Mouse (Mus musculus): ENCODE measurements at regions not wholly inside any gene's neighbourhood (a gene's known extent, or its start where the extent isn't known, plus 50 kb on each side); places are given as distances from the start of the nearest gene placed in this dataset.
A peak's percentile ranks its signal among the peaks of the same experiment; 100 is the strongest.

DNA sequence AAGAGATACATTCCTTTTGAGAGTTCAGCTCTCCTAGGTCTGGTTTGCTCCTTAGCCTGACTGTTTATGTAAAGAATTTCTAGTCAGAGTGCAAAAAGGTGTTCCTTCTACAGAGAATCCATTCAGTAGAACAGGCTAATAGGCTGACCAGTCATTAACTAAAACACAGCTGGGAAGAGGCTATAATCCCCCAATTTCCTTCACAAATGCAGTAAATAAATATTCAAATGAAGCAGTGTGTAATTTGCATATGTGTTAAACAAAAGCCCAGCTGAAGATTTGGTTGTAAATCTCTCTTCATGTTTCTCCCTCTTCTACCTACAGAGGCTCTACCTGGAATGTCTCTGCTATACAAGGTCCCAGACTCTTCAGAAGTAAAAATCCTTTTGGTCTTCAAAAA, 600.2 kb upstream of the Mef2c start:
- Histone ChIP-seq H3K4me2 (ENCODE audit: low read depth) (no peak overlapping the region), H3K27me3 (ENCODE audit: insufficient read depth, low read length) (no peaks in the 10 kb centered on the region), H3K9me3 (ENCODE audit: low read length) (no peaks in the 10 kb centered on the region), H3K27ac (ENCODE audit: low read depth, low read length) (no peak overlapping the region), H3K9ac (no peak overlapping the region), H3K36me3 (ENCODE audit: insufficient read depth) (no peaks in the 10 kb centered on the region), H3K4me3 (ENCODE audit: low read depth, low read length) (no peak overlapping the region), H3K4me1 (ENCODE audit: insufficient read depth) (0 out of 2 replicates have a peak, but pooled peaks cover 2% of the 10 kb centered on the region)
- TF ChIP-seq CTCF (IDR thresholded peaks at IDR 0.05; ENCODE audit: low read depth): no peak
- ATAC-seq: no peak
- DNase-seq: no peak

DNA sequence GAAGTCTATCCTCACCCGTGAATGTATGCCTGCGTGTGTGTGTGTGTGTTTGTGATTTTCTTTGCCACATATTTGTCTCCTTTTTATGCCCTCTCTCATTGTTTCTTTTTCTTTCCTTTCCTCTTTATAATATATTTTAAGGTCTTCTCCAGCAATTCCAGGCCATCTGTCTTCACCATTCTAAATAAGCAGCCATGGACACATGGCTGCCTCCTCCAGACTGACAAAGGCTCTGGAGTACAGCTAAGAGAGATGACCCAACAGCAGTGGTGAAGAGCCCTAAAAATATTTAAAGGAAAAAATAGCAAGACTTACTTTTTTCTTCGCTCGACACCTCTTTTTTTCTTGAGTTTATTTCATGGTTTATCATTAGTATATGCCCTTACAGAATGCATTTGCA, 596.1 kb upstream of the Mef2c start:
- Histone ChIP-seq H3K4me3 (ENCODE audit: low read depth, low read length) (no peak overlapping the region), H3K27ac (ENCODE audit: low read depth, low read length) (no peak overlapping the region), H3K4me1 (ENCODE audit: insufficient read depth) (no peaks in the 10 kb centered on the region), H3K4me2 (ENCODE audit: low read depth) (no peak overlapping the region), H3K27me3 (ENCODE audit: insufficient read depth, low read length) (no peaks in the 10 kb centered on the region), H3K36me3 (ENCODE audit: insufficient read depth) (no peaks in the 10 kb centered on the region), H3K9me3 (ENCODE audit: low read length) (no peaks in the 10 kb centered on the region), H3K9ac (no peak overlapping the region)
- WGBS: 83% methylated on average over 4 of the region's 4 CpGs
- DNase-seq: no peak
- no peak for TF ChIP-seq CTCF (IDR thresholded peaks at IDR 0.05; ENCODE audit: low read depth)
- no peak for ATAC-seq

DNA sequence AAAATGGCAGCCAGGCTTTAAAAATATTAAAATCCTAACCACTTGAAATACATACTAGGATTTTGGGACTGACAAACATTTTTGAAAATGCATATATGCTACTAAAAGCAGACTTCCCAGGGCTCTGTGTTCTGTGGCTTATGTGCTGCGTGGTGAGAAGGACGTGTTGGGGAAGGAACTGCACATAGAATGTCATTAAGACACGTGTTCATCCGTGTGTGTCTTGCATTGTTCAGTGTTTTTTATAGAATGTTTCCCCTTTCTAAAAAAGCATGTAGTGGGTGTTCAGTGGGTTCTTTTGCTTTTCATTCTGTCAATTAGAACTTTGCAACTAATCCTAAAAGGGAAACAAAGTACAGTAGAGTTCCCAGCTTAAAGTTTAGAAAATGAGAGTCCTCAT, 594.7 kb upstream of the Mef2c start:
- no peak for TF ChIP-seq CTCF (IDR thresholded peaks at IDR 0.05; ENCODE audit: low read depth)
- ATAC-seq: no peak
- H3K4me2 ChIP-seq (ENCODE audit: low read depth): no peak overlapping the region
- H3K27ac ChIP-seq (ENCODE audit: low read depth, low read length): no peak overlapping the region
- H3K36me3 ChIP-seq (ENCODE audit: insufficient read depth): no peaks in the 10 kb centered on the region
- H3K4me1 ChIP-seq (ENCODE audit: insufficient read depth): no peaks in the 10 kb centered on the region
- no peaks in the 10 kb centered on the region for H3K27me3 ChIP-seq (ENCODE audit: insufficient read depth, low read length)
- no peak overlapping the region for H3K9ac ChIP-seq
- no peaks in the 10 kb centered on the region for H3K9me3 ChIP-seq (ENCODE audit: low read length)
- no peak for DNase-seq
- no peak overlapping the region for H3K4me3 ChIP-seq (ENCODE audit: low read depth, low read length)
- WGBS: 74% methylated on average over 4 of the region's 4 CpGs

DNA sequence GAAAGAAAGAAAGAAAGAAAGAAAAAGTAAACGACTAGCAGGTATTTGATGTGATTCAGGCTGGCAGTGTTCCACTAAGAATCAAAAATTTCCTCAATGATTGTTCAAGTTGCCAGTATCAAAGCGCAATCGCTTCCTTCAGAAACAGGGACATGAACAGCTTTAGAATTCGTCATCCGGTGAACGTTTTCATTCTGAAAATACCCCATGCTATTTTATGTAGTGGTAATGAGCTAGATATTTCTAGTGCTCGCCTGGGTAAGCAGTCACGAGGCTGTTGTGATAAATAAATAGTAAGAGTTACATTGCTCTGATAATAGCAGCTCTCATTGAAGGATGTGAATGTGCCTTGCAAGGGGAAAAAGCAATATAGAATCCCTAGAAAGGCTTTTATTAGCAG, 591.0 kb upstream of the Mef2c start:
- DNase-seq: no peak
- 50% methylated on average over 8 of the region's 8 CpGs for WGBS

DNA sequence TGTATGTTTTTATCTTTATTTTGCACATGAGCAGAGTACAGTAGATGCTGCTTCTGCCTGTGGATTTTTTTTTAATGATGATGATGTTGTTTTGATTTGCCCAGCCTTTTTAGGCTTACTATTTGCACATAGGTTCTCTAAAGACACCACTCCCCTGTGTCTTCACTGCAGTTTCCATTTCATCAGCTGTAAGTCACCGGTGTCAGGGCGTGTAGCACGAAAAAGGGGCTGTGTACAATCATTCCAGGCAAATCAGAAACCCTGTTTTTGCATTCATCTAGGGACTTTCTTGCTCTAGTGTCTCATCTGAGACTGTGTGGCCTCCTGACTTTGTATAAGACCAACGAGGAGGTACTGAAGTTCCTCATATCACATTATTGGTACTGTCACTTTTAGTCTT, 588.6 kb upstream of the Mef2c start:
- 93% methylated on average over 4 of the region's 4 CpGs for WGBS
- no peak for TF ChIP-seq CTCF (IDR thresholded peaks at IDR 0.05; ENCODE audit: low read depth)
- Histone ChIP-seq H3K9ac (no peak overlapping the region), H3K4me1 (ENCODE audit: insufficient read depth) (no peaks in the 10 kb centered on the region), H3K9me3 (ENCODE audit: low read length) (no peaks in the 10 kb centered on the region), H3K4me3 (ENCODE audit: low read depth, low read length) (no peak overlapping the region), H3K27ac (ENCODE audit: low read depth, low read length) (no peak overlapping the region), H3K27me3 (ENCODE audit: insufficient read depth, low read length) (no peaks in the 10 kb centered on the region), H3K4me2 (ENCODE audit: low read depth) (no peak overlapping the region), H3K36me3 (ENCODE audit: insufficient read depth) (no peaks in the 10 kb centered on the region)
- ATAC-seq: no peak
- no peak for DNase-seq

More for the DNA sequence above, 591.0 kb upstream of the Mef2c start:
- TF ChIP-seq CTCF (IDR thresholded peaks at IDR 0.05; ENCODE audit: low read depth): no peak
- no peaks in the 10 kb centered on the region for H3K27me3 ChIP-seq (ENCODE audit: insufficient read depth, low read length)
- no peaks in the 10 kb centered on the region for H3K9me3 ChIP-seq (ENCODE audit: low read length)
- no peak for ATAC-seq
- no peak overlapping the region for H3K4me3 ChIP-seq (ENCODE audit: low read depth, low read length)
- no peaks in the 10 kb centered on the region for H3K4me1 ChIP-seq (ENCODE audit: insufficient read depth)
- no peaks in the 10 kb centered on the region for H3K36me3 ChIP-seq (ENCODE audit: insufficient read depth)
- no peak overlapping the region for H3K9ac ChIP-seq
- no peak overlapping the region for H3K4me2 ChIP-seq (ENCODE audit: low read depth)
- no peak overlapping the region for H3K27ac ChIP-seq (ENCODE audit: low read depth, low read length)

DNA sequence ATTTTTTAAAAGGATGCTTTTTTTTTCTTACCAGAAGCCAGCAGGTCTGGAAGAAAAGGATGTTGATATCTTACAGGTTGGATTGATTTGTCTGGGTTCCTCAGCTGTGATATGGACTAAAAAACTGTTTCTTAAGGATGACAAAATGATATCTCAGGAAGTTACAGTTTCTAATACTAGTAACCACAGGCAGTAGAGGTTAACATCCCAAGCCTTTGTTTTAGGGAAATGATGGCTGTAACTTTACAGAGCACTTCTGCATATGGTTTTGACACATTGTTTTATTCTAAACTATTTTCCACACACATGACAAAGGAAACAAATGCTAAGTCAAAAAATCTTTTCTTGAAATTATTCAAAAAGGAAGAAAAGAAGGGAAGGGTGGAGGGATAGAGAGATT, 573.8 kb upstream of the Mef2c start:
- no peak overlapping the region for H3K4me3 ChIP-seq (ENCODE audit: low read depth, low read length)
- no peaks in the 10 kb centered on the region for H3K36me3 ChIP-seq (ENCODE audit: insufficient read depth)
- H3K27ac ChIP-seq (ENCODE audit: low read depth, low read length): no peak overlapping the region
- H3K4me2 ChIP-seq (ENCODE audit: low read depth): no peak overlapping the region
- no peak overlapping the region for H3K9ac ChIP-seq
- DNase-seq (no peak), ATAC-seq (no peak)
- H3K9me3 ChIP-seq (ENCODE audit: low read length): no peaks in the 10 kb centered on the region
- no peaks in the 10 kb centered on the region for H3K27me3 ChIP-seq (ENCODE audit: insufficient read depth, low read length)
- H3K4me1 ChIP-seq (ENCODE audit: insufficient read depth): no peaks in the 10 kb centered on the region
- TF ChIP-seq CTCF (IDR thresholded peaks at IDR 0.05; ENCODE audit: low read depth): no peak

DNA sequence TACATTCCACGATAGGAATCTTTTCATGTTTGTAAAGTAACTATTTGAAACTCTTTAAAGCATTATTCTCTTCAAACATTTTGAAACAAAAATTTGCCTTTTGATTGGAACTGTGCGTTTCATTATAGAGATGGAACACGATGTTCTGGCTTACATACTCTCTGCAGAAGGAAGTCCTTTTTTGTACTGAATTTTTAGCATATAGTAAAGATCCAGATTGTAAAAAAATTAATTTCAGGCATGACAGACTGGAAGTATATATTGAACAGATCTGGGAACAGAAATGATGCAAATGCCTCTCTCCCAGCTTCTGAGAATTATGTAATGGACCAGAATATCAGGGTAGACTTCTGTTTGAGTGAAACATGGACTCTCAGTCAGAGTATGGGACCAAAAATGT, 566.0 kb upstream of the Mef2c start:
- Histone ChIP-seq H3K27ac (ENCODE audit: low read depth, low read length) (no peak overlapping the region), H3K36me3 (ENCODE audit: insufficient read depth) (no peaks in the 10 kb centered on the region), H3K4me1 (ENCODE audit: insufficient read depth) (0 out of 2 replicates have a peak, but pooled peaks cover under 1% of the 10 kb centered on the region), H3K27me3 (ENCODE audit: insufficient read depth, low read length) (no peaks in the 10 kb centered on the region), H3K9ac (no peak overlapping the region), H3K4me2 (ENCODE audit: low read depth) (no peak overlapping the region), H3K4me3 (ENCODE audit: low read depth, low read length) (no peak overlapping the region), H3K9me3 (ENCODE audit: low read length) (no peaks in the 10 kb centered on the region)
- WGBS: 67% methylated on average over 3 of the region's 3 CpGs
- TF ChIP-seq CTCF (IDR thresholded peaks at IDR 0.05; ENCODE audit: low read depth): no peak
- DNase-seq (peak; percentile 23), ATAC-seq (peak; percentile 56)

All from forebrain, postnatal 0 days (tissue).